Mouse (Mus musculus): ENCODE data around the gene Nacc1. TPM values are rescaled to one million over a fixed set of nuclear protein-coding genes. Genes with fewer than 3 reads are reported as not detected.

Gene Nacc1
- total and polyA plus RNA-seq, 3 experiments = 42.5 to 106 TPM; not detected in 1

- Histone ChIP-seq H3K36me3 (ENCODE audit: control insufficient read depth in 1 of 2, insufficient read depth in 2 of 2, low read length in 2 of 2) (peaks cover 0 to 41% of the 10 kb centered on the region in 2 experiments; a peak in 2 of 4 replicates), H3K27ac (ENCODE audit: control insufficient read depth, low read depth, low read length) (peak overlapping the region; percentile 62), H3K9me3 (replicated peaks; ENCODE audit: insufficient read depth, low read length) (no peaks in the 10 kb centered on the region), H3K9ac (ENCODE audit: control insufficient read depth, low read depth, low read length, poor library complexity, severe bottlenecking) (peak overlapping the region; percentile 31; the same call in 1 of the 2 replicates), H3K27me3 (ENCODE audit: control insufficient read depth in 1 of 2, insufficient read depth in 2 of 2, low read length in 2 of 2) (no peaks in the 10 kb centered on the region), H3K4me1 (ENCODE audit: control insufficient read depth in 1 of 2, insufficient read depth in 2 of 2, low read length in 2 of 2) (peaks cover 29 to 58% of the 10 kb centered on the region in 2 experiments), H3K4me3 (ENCODE audit: control insufficient read depth in 1 of 2, insufficient read depth in 1 of 2, low read depth in 2 of 2, low read length in 2 of 2) (no peak overlapping the region), H3K79me2 (ENCODE audit: control insufficient read depth, insufficient read depth, low read length, poor library complexity) (peaks cover 3% of the 10 kb centered on the region; the same call in 1 of the 2 replicates)
- TF ChIP-seq ZC3H11A (IDR thresholded peaks at IDR 0.05; ENCODE audit: low read depth, low read length) (peak; percentile 51; the same call in 1 of the 2 replicates), MEF2A (IDR thresholded peaks at IDR 0.05; ENCODE audit: extremely low read depth, insufficient replicate concordance, low read depth, low read length, poor library complexity, severe bottlenecking) (no peak)
- peak; percentile 43 for DNase-seq (ENCODE audit: low read depth, low spot score)
Measured at GRCm38 (mm10) chr8:84729921-84730362, 42.3 kb upstream of the Nacc1 start.

GRCm38 (mm10) chr8:84728474-84728873 is 40.8 kb upstream of the Nacc1 start:
- H3K9ac ChIP-seq (ENCODE audit: control insufficient read depth, low read depth, low read length, poor library complexity, severe bottlenecking) = no peak overlapping the region
- H3K79me2 ChIP-seq (ENCODE audit: control insufficient read depth, insufficient read depth, low read length, poor library complexity) = peaks cover 14% of the 10 kb centered on the region
- peaks cover 36 to 72% of the 10 kb centered on the region in 2 experiments for H3K4me1 ChIP-seq (ENCODE audit: control insufficient read depth in 1 of 2, insufficient read depth in 2 of 2, low read length in 2 of 2)
- no peaks in the 10 kb centered on the region for H3K27me3 ChIP-seq (ENCODE audit: control insufficient read depth in 1 of 2, insufficient read depth in 2 of 2, low read length in 2 of 2)
- H3K27ac ChIP-seq (ENCODE audit: control insufficient read depth, low read depth, low read length) = no peak overlapping the region
- no peak overlapping the region for H3K4me3 ChIP-seq (ENCODE audit: control insufficient read depth in 1 of 2, insufficient read depth in 1 of 2, low read depth in 2 of 2, low read length in 2 of 2)
- TF ChIP-seq MYB (IDR thresholded peaks at IDR 0.05; ENCODE audit: low read depth, low read length) = no peak
- no peak for TF ChIP-seq MAFK (IDR thresholded peaks at IDR 0.05; ENCODE audit: borderline replicate concordance, low read depth, low read length)
- no peak for TF ChIP-seq TBP (IDR thresholded peaks at IDR 0.05; ENCODE audit: low read depth, low read length)
- TF ChIP-seq POLR2A (IDR thresholded peaks at IDR 0.05; ENCODE audit: control insufficient read depth in 1 of 2, insufficient read depth in 1 of 2, low read depth in 1 of 2, low read length in 2 of 2, poor library complexity in 1 of 2) = no peak
- TF ChIP-seq POLR2AphosphoS2 (IDR thresholded peaks at IDR 0.05; ENCODE audit: low read length) = no peak
- TF ChIP-seq RAD21 (IDR thresholded peaks at IDR 0.05; ENCODE audit: low read depth, low read length) = no peak
- no peak for TF ChIP-seq E2F4 (IDR thresholded peaks at IDR 0.05; ENCODE audit: borderline replicate concordance, low read depth, low read length)
- no peak for DNase-seq (ENCODE audit: low read depth, low spot score)
- H3K36me3 ChIP-seq (ENCODE audit: control insufficient read depth in 1 of 2, insufficient read depth in 2 of 2, low read length in 2 of 2) = peaks cover 0 to 50% of the 10 kb centered on the region in 2 experiments; a peak in 2 of 4 replicates
- H3K9me3 ChIP-seq (replicated peaks; ENCODE audit: insufficient read depth, low read length) = no peaks in the 10 kb centered on the region

DNA sequence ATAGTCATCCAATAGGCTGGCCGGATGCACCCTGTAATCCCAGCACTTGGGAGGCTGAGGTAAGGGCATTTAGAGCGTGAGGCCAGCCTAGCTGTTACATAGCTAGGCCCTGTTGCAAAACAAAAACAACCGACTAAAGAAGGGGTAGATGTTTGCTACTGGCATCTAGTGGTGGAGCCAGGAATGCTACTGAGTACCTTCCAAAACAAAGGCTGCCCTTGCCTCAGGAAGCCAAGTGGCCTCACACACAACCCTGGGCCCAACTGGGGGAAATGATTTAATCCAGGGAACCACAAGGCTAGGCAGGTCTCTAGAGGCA is 38.2 kb upstream of the Nacc1 start:
- no peak overlapping the region for H3K4me3 ChIP-seq (ENCODE audit: control insufficient read depth in 1 of 2, insufficient read depth in 1 of 2, low read depth in 2 of 2, low read length in 2 of 2)
- no peak for TF ChIP-seq NRF1 (IDR thresholded peaks at IDR 0.05; ENCODE audit: insufficient read depth, low read depth, low read length, poor library complexity, severe bottlenecking)
- no peak for TF ChIP-seq HCFC1 (IDR thresholded peaks at IDR 0.05; ENCODE audit: low read depth, low read length)
- TF ChIP-seq USF2 (IDR thresholded peaks at IDR 0.05; ENCODE audit: borderline replicate concordance in 1 of 2, insufficient read depth in 1 of 2, low read depth in 1 of 2, low read length in 2 of 2) = no peak
- TF ChIP-seq ZMIZ1 (IDR thresholded peaks at IDR 0.05; ENCODE audit: low read depth, low read length) = no peak
- TF ChIP-seq KAT2A (conservative IDR thresholded peaks at IDR 0.05; ENCODE audit: low read depth, low read length) = no peak
- peak; percentile 12; the same call in 1 of the 2 replicates for TF ChIP-seq RAD21 (IDR thresholded peaks at IDR 0.05; ENCODE audit: low read depth, low read length)
- TF ChIP-seq MAFK (IDR thresholded peaks at IDR 0.05; ENCODE audit: borderline replicate concordance, low read depth, low read length) = no peak
- no peak for TF ChIP-seq TCF12 (IDR thresholded peaks at IDR 0.05; ENCODE audit: low read depth, low read length)
- no peak for TF ChIP-seq ZKSCAN1 (IDR thresholded peaks at IDR 0.05; ENCODE audit: low read depth, low read length)
- peak; percentile 41; the same call in 1 of the 2 replicates for TF ChIP-seq SMC3 (IDR thresholded peaks at IDR 0.05; ENCODE audit: low read depth, low read length)
- no peak for TF ChIP-seq BHLHE40 (IDR thresholded peaks at IDR 0.05; ENCODE audit: borderline replicate concordance, low read depth, low read length)
- TF ChIP-seq EP300 (IDR thresholded peaks at IDR 0.05; ENCODE audit: low read depth in 1 of 2, low read length in 2 of 2) = no peak
- no peak for TF ChIP-seq MAX (IDR thresholded peaks at IDR 0.05; ENCODE audit: low read length)
- no peak for TF ChIP-seq ZC3H11A (IDR thresholded peaks at IDR 0.05; ENCODE audit: low read depth, low read length)
- TF ChIP-seq E2F4 (IDR thresholded peaks at IDR 0.05; ENCODE audit: borderline replicate concordance, low read depth, low read length) = no peak
- no peak for TF ChIP-seq JUND (IDR thresholded peaks at IDR 0.05; ENCODE audit: low read depth, low read length)
- no peak for TF ChIP-seq CHD1 (IDR thresholded peaks at IDR 0.05; ENCODE audit: low read depth, low read length)
- no peak for TF ChIP-seq RCOR1 (IDR thresholded peaks at IDR 0.05; ENCODE audit: low read depth, low read length)
- no peak for TF ChIP-seq CHD2 (IDR thresholded peaks at IDR 0.05; ENCODE audit: low read length)
- TF ChIP-seq MYC (IDR thresholded peaks at IDR 0.05; ENCODE audit: low read depth, low read length) = no peak

More for the DNA sequence above, 38.2 kb upstream of the Nacc1 start:
- Histone ChIP-seq H3K79me2 (ENCODE audit: control insufficient read depth, insufficient read depth, low read length, poor library complexity) (peaks cover 16% of the 10 kb centered on the region), H3K4me1 (ENCODE audit: control insufficient read depth in 1 of 2, insufficient read depth in 2 of 2, low read length in 2 of 2) (peaks cover 26 to 68% of the 10 kb centered on the region in 2 experiments), H3K36me3 (ENCODE audit: control insufficient read depth in 1 of 2, insufficient read depth in 2 of 2, low read length in 2 of 2) (peaks cover 3 to 49% of the 10 kb centered on the region in 2 experiments; a peak in 3 of 4 replicates), H3K9me3 (replicated peaks; ENCODE audit: insufficient read depth, low read length) (no peaks in the 10 kb centered on the region), H3K9ac (ENCODE audit: control insufficient read depth, low read depth, low read length, poor library complexity, severe bottlenecking) (no peak overlapping the region), H3K27ac (ENCODE audit: control insufficient read depth, low read depth, low read length) (peak overlapping the region; percentile 8; the same call in 1 of the 2 replicates), H3K27me3 (ENCODE audit: control insufficient read depth in 1 of 2, insufficient read depth in 2 of 2, low read length in 2 of 2) (no peaks in the 10 kb centered on the region)
- DNase-seq (ENCODE audit: low read depth, low spot score) = peak; percentile 58
